Mouse (Mus musculus): ENCODE data around the gene Fam71f2. TPM values are rescaled to one million over a fixed set of nuclear protein-coding genes. Genes with fewer than 3 reads are reported as not detected.

Fam71f2 gene
- polyA plus RNA-seq, 2 experiments = 0.70 to 2.6 TPM

GRCm38 (mm10) chr6:29287944-29288343, 8.6 kb downstream of the Fam71f2 start:
- no peak overlapping the region for H3K27ac ChIP-seq (replicated peaks; ENCODE audit: low read depth, low read length)
- 76% methylated on average over 5 of the region's 5 CpGs for WGBS
- H3K4me2 ChIP-seq (replicated peaks; ENCODE audit: low read depth, low read length, severe bottlenecking) = no peak overlapping the region
- no peaks in the 10 kb centered on the region for H3K9me3 ChIP-seq (ENCODE audit: control insufficient read depth, low read length)
- H3K36me3 ChIP-seq (ENCODE audit: control insufficient read depth, insufficient read depth, low read length) = no peaks in the 10 kb centered on the region
- no peaks in the 10 kb centered on the region for H3K27me3 ChIP-seq (ENCODE audit: control insufficient read depth, insufficient read depth, low read length)
- DNase-seq (ENCODE audit: low spot score) = no peak
- H3K4me1 ChIP-seq (ENCODE audit: control insufficient read depth, insufficient read depth, low read length) = no peaks in the 10 kb centered on the region
- no peak overlapping the region for H3K4me3 ChIP-seq (replicated peaks; ENCODE audit: low read length)
- ATAC-seq (ENCODE audit: low FRiP score, low read depth) = no peak
- TF ChIP-seq POLR2A (IDR thresholded peaks at IDR 0.05; ENCODE audit: borderline replicate concordance, extremely low read depth, insufficient read depth, insufficient read length) = no peak
- no peak overlapping the region for H3K9ac ChIP-seq (ENCODE audit: low read depth, low read length, severe bottlenecking)

DNA sequence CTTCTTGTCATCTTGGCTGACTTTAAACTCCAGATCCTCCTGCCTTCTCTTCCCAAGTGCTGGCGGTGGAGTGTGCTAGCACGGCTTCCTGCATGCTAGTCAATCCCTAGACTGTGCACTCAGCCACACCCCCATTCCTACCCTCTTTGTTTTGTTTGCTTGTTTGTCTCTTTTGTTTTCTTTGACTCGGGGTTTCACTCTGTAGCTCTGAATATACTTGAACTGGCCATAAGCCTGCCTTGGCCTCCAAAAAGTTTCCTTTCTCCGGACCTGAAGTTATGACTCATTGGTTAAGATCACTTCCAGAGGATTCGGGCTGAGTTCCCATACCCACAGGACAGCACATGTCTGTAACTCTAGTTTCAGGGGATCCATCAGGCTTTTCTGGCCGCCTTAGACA, 9.3 kb downstream of the Fam71f2 start:
- TF ChIP-seq POLR2A (IDR thresholded peaks at IDR 0.05; ENCODE audit: borderline replicate concordance, extremely low read depth, insufficient read depth, insufficient read length) = no peak
- 70% methylated on average over 6 of the region's 6 CpGs for WGBS
- no peak overlapping the region for H3K4me3 ChIP-seq (replicated peaks; ENCODE audit: low read length)
- H3K9ac ChIP-seq (ENCODE audit: low read depth, low read length, severe bottlenecking) = no peak overlapping the region
- H3K27me3 ChIP-seq (ENCODE audit: control insufficient read depth, insufficient read depth, low read length) = no peaks in the 10 kb centered on the region
- no peaks in the 10 kb centered on the region for H3K9me3 ChIP-seq (ENCODE audit: control insufficient read depth, low read length)
- no peak for DNase-seq (ENCODE audit: low spot score)
- no peak for ATAC-seq (ENCODE audit: low FRiP score, low read depth)
- H3K27ac ChIP-seq (replicated peaks; ENCODE audit: low read depth, low read length) = no peak overlapping the region
- H3K36me3 ChIP-seq (ENCODE audit: control insufficient read depth, insufficient read depth, low read length) = no peaks in the 10 kb centered on the region
- H3K4me2 ChIP-seq (replicated peaks; ENCODE audit: low read depth, low read length, severe bottlenecking) = no peak overlapping the region
- no peaks in the 10 kb centered on the region for H3K4me1 ChIP-seq (ENCODE audit: control insufficient read depth, insufficient read depth, low read length)

GRCm38 (mm10) chr6:29299112-29299511, 19.7 kb downstream of the Fam71f2 start:
- Histone ChIP-seq H3K27me3 (ENCODE audit: control insufficient read depth, insufficient read depth, low read length) (no peaks in the 10 kb centered on the region), H3K36me3 (ENCODE audit: control insufficient read depth, insufficient read depth, low read length) (no peaks in the 10 kb centered on the region), H3K27ac (replicated peaks; ENCODE audit: low read depth, low read length) (no peak overlapping the region), H3K9ac (ENCODE audit: low read depth, low read length, severe bottlenecking) (no peak overlapping the region), H3K4me1 (ENCODE audit: control insufficient read depth, insufficient read depth, low read length) (no peaks in the 10 kb centered on the region), H3K4me3 (replicated peaks; ENCODE audit: low read length) (no peak overlapping the region), H3K4me2 (replicated peaks; ENCODE audit: low read depth, low read length, severe bottlenecking) (no peak overlapping the region), H3K9me3 (ENCODE audit: control insufficient read depth, low read length) (0 out of 2 replicates have a peak, but pooled peaks cover 4% of the 10 kb centered on the region)
- 61% methylated on average over 2 of the region's 2 CpGs for WGBS
- DNase-seq (ENCODE audit: low spot score) (no peak), ATAC-seq (ENCODE audit: low FRiP score, low read depth) (no peak)
- TF ChIP-seq POLR2A (IDR thresholded peaks at IDR 0.05; ENCODE audit: borderline replicate concordance, extremely low read depth, insufficient read depth, insufficient read length) = no peak

GRCm38 (mm10) chr6:29303251-29303650, 23.9 kb downstream of the Fam71f2 start:
- no peak overlapping the region for H3K9ac ChIP-seq (ENCODE audit: low read depth, low read length, severe bottlenecking)
- H3K4me2 ChIP-seq (replicated peaks; ENCODE audit: low read depth, low read length, severe bottlenecking) = no peak overlapping the region
- H3K27me3 ChIP-seq (ENCODE audit: control insufficient read depth, insufficient read depth, low read length) = no peaks in the 10 kb centered on the region
- DNase-seq (ENCODE audit: low spot score) (no peak), ATAC-seq (ENCODE audit: low FRiP score, low read depth) (no peak)
- H3K4me1 ChIP-seq (ENCODE audit: control insufficient read depth, insufficient read depth, low read length) = no peaks in the 10 kb centered on the region
- 0 out of 2 replicates have a peak, but pooled peaks cover 4% of the 10 kb centered on the region for H3K9me3 ChIP-seq (ENCODE audit: control insufficient read depth, low read length)
- no peaks in the 10 kb centered on the region for H3K36me3 ChIP-seq (ENCODE audit: control insufficient read depth, insufficient read depth, low read length)
- TF ChIP-seq POLR2A (IDR thresholded peaks at IDR 0.05; ENCODE audit: borderline replicate concordance, extremely low read depth, insufficient read depth, insufficient read length) = no peak
- H3K4me3 ChIP-seq (replicated peaks; ENCODE audit: low read length) = no peak overlapping the region
- no peak overlapping the region for H3K27ac ChIP-seq (replicated peaks; ENCODE audit: low read depth, low read length)

- Histone ChIP-seq H3K27me3 (ENCODE audit: control insufficient read depth, insufficient read depth, low read length) (no peaks in the 10 kb centered on the region), H3K36me3 (ENCODE audit: control insufficient read depth, insufficient read depth, low read length) (no peaks in the 10 kb centered on the region), H3K9me3 (ENCODE audit: control insufficient read depth, low read length) (0 out of 2 replicates have a peak, but pooled peaks cover 4% of the 10 kb centered on the region), H3K4me1 (ENCODE audit: control insufficient read depth, insufficient read depth, low read length) (no peaks in the 10 kb centered on the region), H3K9ac (ENCODE audit: low read depth, low read length, severe bottlenecking) (no peak overlapping the region), H3K4me2 (replicated peaks; ENCODE audit: low read depth, low read length, severe bottlenecking) (no peak overlapping the region), H3K27ac (replicated peaks; ENCODE audit: low read depth, low read length) (no peak overlapping the region), H3K4me3 (replicated peaks; ENCODE audit: low read length) (no peak overlapping the region)
- no peak for ATAC-seq (ENCODE audit: low FRiP score, low read depth)
- TF ChIP-seq POLR2A (IDR thresholded peaks at IDR 0.05; ENCODE audit: borderline replicate concordance, extremely low read depth, insufficient read depth, insufficient read length) = no peak
- no peak for DNase-seq (ENCODE audit: low spot score)
- 56% methylated on average over 5 of the region's 5 CpGs for WGBS
Observed at GRCm38 (mm10) chr6:29303726-29304125, 24.3 kb downstream of the Fam71f2 start.

GRCm38 (mm10) chr6:29305462-29305861, 26.1 kb downstream of the Fam71f2 start:
- TF ChIP-seq POLR2A (IDR thresholded peaks at IDR 0.05; ENCODE audit: borderline replicate concordance, extremely low read depth, insufficient read depth, insufficient read length) = no peak
- ATAC-seq (ENCODE audit: low FRiP score, low read depth) (no peak), DNase-seq (ENCODE audit: low spot score) (no peak)
- 90% methylated on average over 4 of the region's 4 CpGs for WGBS
- H3K4me2 ChIP-seq (replicated peaks; ENCODE audit: low read depth, low read length, severe bottlenecking) = no peak overlapping the region
- no peak overlapping the region for H3K9ac ChIP-seq (ENCODE audit: low read depth, low read length, severe bottlenecking)
- H3K4me3 ChIP-seq (replicated peaks; ENCODE audit: low read length) = no peak overlapping the region
- H3K27me3 ChIP-seq (ENCODE audit: control insufficient read depth, insufficient read depth, low read length) = no peaks in the 10 kb centered on the region
- no peaks in the 10 kb centered on the region for H3K36me3 ChIP-seq (ENCODE audit: control insufficient read depth, insufficient read depth, low read length)
- no peaks in the 10 kb centered on the region for H3K9me3 ChIP-seq (ENCODE audit: control insufficient read depth, low read length)
- H3K27ac ChIP-seq (replicated peaks; ENCODE audit: low read depth, low read length) = no peak overlapping the region
- H3K4me1 ChIP-seq (ENCODE audit: control insufficient read depth, insufficient read depth, low read length) = no peaks in the 10 kb centered on the region
